Mouse (Mus musculus) spleen, adult 18-20 months (tissue): ENCODE measurements around the gene Gm3047.
"Not testable (repeated sequence)": the region's sequence is repeated elsewhere in the genome, so short reads cannot be mapped to it uniquely, and the experiment has no call there.

Source experiments
- DNase-seq, 2 experiments: peaks; one replicate each; pipeline ENCODE4 v3.0.0; 2022; ENCODE audit warnings: mixed read lengths in 2 of 2

Gm3047 gene

DNA sequence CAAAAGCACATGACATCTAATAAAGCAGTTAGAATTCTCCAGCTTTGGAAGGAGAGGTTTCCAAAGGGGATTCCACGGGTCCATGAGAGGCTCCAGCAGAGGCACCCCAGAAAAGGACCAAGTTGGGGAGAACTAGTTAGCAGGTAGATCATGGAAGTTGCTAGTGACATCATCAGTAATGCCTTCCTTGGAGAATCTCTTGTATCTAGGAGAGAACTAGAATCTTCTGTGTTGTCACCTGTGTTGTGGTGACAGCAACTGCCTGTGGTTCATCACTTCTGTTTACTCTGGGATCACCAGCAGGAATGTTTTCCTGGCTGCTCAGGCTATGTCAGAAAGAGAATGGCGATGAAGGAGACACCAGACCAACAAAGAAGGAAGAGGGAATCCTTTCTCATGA is at the start of gene Gm3047:
Gene Gm3047, plus strand, starts transcription at position 301 of the 400 bp plus-strand sequence.
- DNase-seq, result not testable (repeated sequence)
